18 mouse cellular contexts compared by ENCODE assay signal in genomic region chr5:53463098-53464018, GRCm38 (mm10). TPM values are rescaled to one million over a fixed set of nuclear protein-coding genes. Genes with fewer than 3 reads are reported as not detected.
DNase-seq lines count a peak whose midpoint lies in the region; ATAC-seq and TF ChIP-seq lines count a peak whose summit lies in the region.
"Had no signal": no experiment of that assay in that cellular context is flagged by ENCODE, and none has a peak within 500 bp of the region (broad histone marks: within the 10 kb centered on the region; RNA-seq: fewer than 3 reads in every experiment).

No protein-coding gene starts in this region.

- no peak for TF ChIP-seq CTCF in liver, postnatal 0 days (IDR thresholded peaks at IDR 0.05; ENCODE audit: low read depth)

- 76% methylated on average over 11 of the region's 11 CpGs for WGBS in liver, postnatal 0 days (ENCODE audit: insufficient replicate concordance)
- 78% methylated on average over 11 of the region's 11 CpGs for WGBS in liver, embryonic 11.5 days
- 71% methylated on average over 11 of the region's 11 CpGs for WGBS in intestine, embryonic 14.5 days
- 57% methylated on average over 11 of the region's 11 CpGs for WGBS in lung, embryonic 16.5 days
- 61% methylated on average over 11 of the region's 11 CpGs for WGBS in stomach, embryonic 16.5 days
- WGBS in midbrain, embryonic 11.5 days = 90% methylated on average over 11 of the region's 11 CpGs

- ATAC-seq in liver, postnatal 0 days = peak; percentile 56; the same call in 1 of the 2 replicates
- ATAC-seq in liver, embryonic 11.5 days (replicated peaks; ENCODE audit: low FRiP score) = no peak
- ATAC-seq in intestine, embryonic 14.5 days (replicated peaks; ENCODE audit: low FRiP score, low TSS enrichment, low read depth) = peak; percentile 51; the same call in 1 of the 2 replicates
- ATAC-seq in lung, embryonic 16.5 days (ENCODE audit: low read depth) = peak; percentile 69
- peak; percentile 82 for ATAC-seq in stomach, embryonic 16.5 days (ENCODE audit: insufficient read depth, low FRiP score)
- ATAC-seq in midbrain, embryonic 11.5 days (ENCODE audit: low FRiP score) = no peak
- no peak for ATAC-seq in megakaryocyte, adult 5-6 weeks (ENCODE audit: poor library complexity, severe bottlenecking)
- ATAC-seq: forebrain, embryonic 15.5 days; liver, embryonic 12.5 days had no signal

- no peaks in the 10 kb centered on the region for H3K36me3 ChIP-seq in liver, postnatal 0 days (replicated peaks; ENCODE audit: insufficient read depth, low read length)
- no peaks in the 10 kb centered on the region for H3K36me3 ChIP-seq in liver, embryonic 11.5 days (ENCODE audit: control insufficient read depth, insufficient read depth, low read length)
- H3K36me3 ChIP-seq in intestine, embryonic 14.5 days (ENCODE audit: control insufficient read depth, insufficient read depth, low read length) = no peaks in the 10 kb centered on the region
- H3K36me3 ChIP-seq in lung, embryonic 16.5 days (ENCODE audit: control insufficient read depth, insufficient read depth, low read length) = no peaks in the 10 kb centered on the region
- H3K36me3 ChIP-seq in stomach, embryonic 16.5 days (ENCODE audit: control insufficient read depth, insufficient read depth, low read length) = no peaks in the 10 kb centered on the region
- no peaks in the 10 kb centered on the region for H3K36me3 ChIP-seq in midbrain, embryonic 11.5 days (ENCODE audit: control insufficient read depth, insufficient read depth, low read length)
- H3K36me3 ChIP-seq: forebrain, embryonic 15.5 days; hindbrain, embryonic 13.5 days; liver, embryonic 12.5 days; neural tube, embryonic 15.5 days had no signal

- H3K27ac ChIP-seq in liver, postnatal 0 days (ENCODE audit: low read depth) = no peak overlapping the region
- H3K27ac ChIP-seq in liver, embryonic 11.5 days (ENCODE audit: low read depth, low read length) = no peak overlapping the region
- 0 out of 2 replicates have a peak overlapping the region, but pooled peaks have one; percentile 35 for H3K27ac ChIP-seq in intestine, embryonic 14.5 days (ENCODE audit: low read depth)
- peak overlapping the region; percentile 87 for H3K27ac ChIP-seq in lung, embryonic 16.5 days (ENCODE audit: low read length)
- peak overlapping the region; percentile 43 for H3K27ac ChIP-seq in stomach, embryonic 16.5 days (ENCODE audit: low read length)
- no peak overlapping the region for H3K27ac ChIP-seq in midbrain, embryonic 11.5 days (ENCODE audit: low read depth, low read length)
- H3K27ac ChIP-seq: forebrain, embryonic 15.5 days; hindbrain, embryonic 13.5 days; liver, embryonic 12.5 days; neural tube, embryonic 15.5 days had no signal

- H3K9me3 ChIP-seq in liver, postnatal 0 days (ENCODE audit: low read length) = no peaks in the 10 kb centered on the region
- H3K9me3 ChIP-seq in liver, embryonic 11.5 days (ENCODE audit: control insufficient read depth, low read length) = no peaks in the 10 kb centered on the region
- no peaks in the 10 kb centered on the region for H3K9me3 ChIP-seq in intestine, embryonic 14.5 days (ENCODE audit: control insufficient read depth, low read length)
- H3K9me3 ChIP-seq in lung, embryonic 16.5 days (ENCODE audit: control insufficient read depth, low read length) = no peaks in the 10 kb centered on the region
- H3K9me3 ChIP-seq in stomach, embryonic 16.5 days (replicated peaks; ENCODE audit: control insufficient read depth, low read length) = no peaks in the 10 kb centered on the region
- no peaks in the 10 kb centered on the region for H3K9me3 ChIP-seq in midbrain, embryonic 11.5 days (ENCODE audit: control insufficient read depth, low read length)
- H3K9me3 ChIP-seq: forebrain, embryonic 15.5 days; hindbrain, embryonic 13.5 days; liver, embryonic 12.5 days; megakaryocyte, embryonic 14.5 days; neural tube, embryonic 15.5 days had no signal

- no peak for TF ChIP-seq EP300 in liver, postnatal 0 days (IDR thresholded peaks at IDR 0.05; ENCODE audit: low read depth)

- H3K4me2 ChIP-seq in liver, postnatal 0 days (ENCODE audit: low read depth, low read length) = no peak overlapping the region
- H3K4me2 ChIP-seq in liver, embryonic 11.5 days = no peak overlapping the region
- no peak overlapping the region for H3K4me2 ChIP-seq in intestine, embryonic 14.5 days (ENCODE audit: low read length)
- H3K4me2 ChIP-seq in lung, embryonic 16.5 days (ENCODE audit: low read depth, low read length) = no peak overlapping the region
- peak overlapping the region; percentile 8; the same call in 1 of the 2 replicates for H3K4me2 ChIP-seq in stomach, embryonic 16.5 days (ENCODE audit: low read depth, low read length)
- no peak overlapping the region for H3K4me2 ChIP-seq in midbrain, embryonic 11.5 days
- H3K4me2 ChIP-seq: forebrain, embryonic 15.5 days; hindbrain, embryonic 13.5 days; liver, embryonic 12.5 days; neural tube, embryonic 15.5 days had no signal

- H3K9ac ChIP-seq in liver, postnatal 0 days (replicated peaks) = no peak overlapping the region
- no peak overlapping the region for H3K9ac ChIP-seq in liver, embryonic 11.5 days (ENCODE audit: low read depth, low read length)
- H3K9ac ChIP-seq in intestine, embryonic 14.5 days (ENCODE audit: low read length) = no peak overlapping the region
- H3K9ac ChIP-seq in lung, embryonic 16.5 days (ENCODE audit: low read length) = no peak overlapping the region
- no peak overlapping the region for H3K9ac ChIP-seq in stomach, embryonic 16.5 days (ENCODE audit: low read length)
- H3K9ac ChIP-seq in midbrain, embryonic 11.5 days (ENCODE audit: low read length) = no peak overlapping the region
- H3K9ac ChIP-seq: forebrain, embryonic 15.5 days; hindbrain, embryonic 13.5 days; liver, embryonic 12.5 days; neural tube, embryonic 15.5 days had no signal

- H3K4me1 ChIP-seq in liver, postnatal 0 days (ENCODE audit: insufficient read depth) = no peaks in the 10 kb centered on the region
- H3K4me1 ChIP-seq in liver, embryonic 11.5 days (replicated peaks; ENCODE audit: control insufficient read depth, insufficient read depth, low read length) = no peaks in the 10 kb centered on the region
- H3K4me1 ChIP-seq in intestine, embryonic 14.5 days (replicated peaks; ENCODE audit: control insufficient read depth, insufficient read depth, low read length) = no peaks in the 10 kb centered on the region
- H3K4me1 ChIP-seq in lung, embryonic 16.5 days (replicated peaks; ENCODE audit: control insufficient read depth, insufficient read depth, low read length) = peaks cover 21% of the 10 kb centered on the region
- H3K4me1 ChIP-seq in stomach, embryonic 16.5 days (ENCODE audit: control insufficient read depth, insufficient read depth, low read length) = 0 out of 2 replicates have a peak, but pooled peaks cover 7% of the 10 kb centered on the region
- no peaks in the 10 kb centered on the region for H3K4me1 ChIP-seq in midbrain, embryonic 11.5 days (ENCODE audit: control insufficient read depth, insufficient read depth, low read length)
- H3K4me1 ChIP-seq: forebrain, embryonic 15.5 days; hindbrain, embryonic 13.5 days; liver, embryonic 12.5 days; neural tube, embryonic 15.5 days had no signal

- no peak overlapping the region for H3K4me3 ChIP-seq in liver, postnatal 0 days (ENCODE audit: low read depth, low read length)
- H3K4me3 ChIP-seq in liver, embryonic 11.5 days (ENCODE audit: low read depth, low read length) = no peak overlapping the region
- no peak overlapping the region for H3K4me3 ChIP-seq in intestine, embryonic 14.5 days (ENCODE audit: low read depth, low read length)
- no peak overlapping the region for H3K4me3 ChIP-seq in lung, embryonic 16.5 days (ENCODE audit: low read length)
- H3K4me3 ChIP-seq in stomach, embryonic 16.5 days (replicated peaks; ENCODE audit: low read length) = no peak overlapping the region
- no peak overlapping the region for H3K4me3 ChIP-seq in midbrain, embryonic 11.5 days (ENCODE audit: low read depth, low read length)
- H3K4me3 ChIP-seq: forebrain, embryonic 15.5 days; hindbrain, embryonic 13.5 days; liver, embryonic 12.5 days; megakaryocyte, embryonic 14.5 days; neural tube, embryonic 15.5 days had no signal

- no peaks in the 10 kb centered on the region for H3K27me3 ChIP-seq in liver, postnatal 0 days (ENCODE audit: insufficient read depth, low read length)
- no peaks in the 10 kb centered on the region for H3K27me3 ChIP-seq in liver, embryonic 11.5 days (replicated peaks; ENCODE audit: control insufficient read depth, insufficient read depth, low read length)
- no peaks in the 10 kb centered on the region for H3K27me3 ChIP-seq in intestine, embryonic 14.5 days (replicated peaks; ENCODE audit: control insufficient read depth, insufficient read depth, low read length)
- H3K27me3 ChIP-seq in lung, embryonic 16.5 days (ENCODE audit: control insufficient read depth, insufficient read depth, low read depth, low read length) = no peaks in the 10 kb centered on the region
- no peaks in the 10 kb centered on the region for H3K27me3 ChIP-seq in stomach, embryonic 16.5 days (ENCODE audit: control insufficient read depth, insufficient read depth, low read length)
- H3K27me3 ChIP-seq in midbrain, embryonic 11.5 days (ENCODE audit: control insufficient read depth, insufficient read depth, low read length) = no peaks in the 10 kb centered on the region
- H3K27me3 ChIP-seq: forebrain, embryonic 15.5 days; hindbrain, embryonic 13.5 days; megakaryocyte, embryonic 14.5 days; neural tube, embryonic 15.5 days had no signal

- DNase-seq in liver, postnatal 0 days = no peak
- DNase-seq in liver, embryonic 11.5 days (ENCODE audit: low spot score) = no peak
- no peak for DNase-seq in intestine, embryonic 14.5 days (ENCODE audit: low spot score)
- no peak for DNase-seq in midbrain, embryonic 11.5 days (ENCODE audit: low spot score, missing footprints)
- DNase-seq: cerebellum, adult 9-11 months; embryo, embryonic 11 days; heart, postnatal 10 days; kidney, postnatal 25 days; right cerebral cortex, adult 18-20 months; thymus, postnatal 4 days had no signal

RNA-seq across cellular contexts. Expression of gene Rbpj, which starts 2.6 kb away (rescaled TPM):
- polyA plus RNA-seq in liver, postnatal 0 days (2015; fragmentation: Nextera tagmentation; extraction: Ambion mirVana) = 6.1 and 6.4 TPM in 2 replicates
- 21.6 and 27.0 TPM in 2 replicates for polyA plus RNA-seq in liver, embryonic 11.5 days (2014; fragmentation: Nextera tagmentation; extraction: Ambion mirVana)
- 39.3 and 49.1 TPM in 2 replicates for polyA plus RNA-seq in intestine, embryonic 14.5 days (2014; fragmentation: Nextera tagmentation; extraction: Ambion mirVana)
- 38.1 and 42.4 TPM in 2 replicates for polyA plus RNA-seq in lung, embryonic 16.5 days (2015; fragmentation: Nextera tagmentation; extraction: Ambion mirVana)
- 29.4 and 30.0 TPM in 2 replicates for polyA plus RNA-seq in stomach, embryonic 16.5 days (2015; fragmentation: Nextera tagmentation; extraction: Ambion mirVana)
- polyA plus RNA-seq in midbrain, embryonic 11.5 days (2014; fragmentation: Nextera tagmentation; extraction: Ambion mirVana) = 63.0 and 69.1 TPM in 2 replicates
- 92.4 and 93.2 TPM in 2 replicates for total RNA-seq in megakaryocyte, adult 5-6 weeks (2015)
- total RNA-seq in megakaryocyte, adult 5-6 weeks (2017) = 50.8 and 64.1 TPM in 2 replicates

Comparison
In these comparisons a context has a peak if more than half of its experiments do, and no peak if none do; other contexts are left out.
1. ATAC-seq: peak in liver, postnatal 0 days (single experiment), intestine, embryonic 14.5 days (single experiment), lung, embryonic 16.5 days (single experiment) and stomach, embryonic 16.5 days (single experiment); none in liver, embryonic 11.5 days (single experiment), midbrain, embryonic 11.5 days (single experiment) and megakaryocyte, adult 5-6 weeks (single experiment).
2. H3K27ac ChIP-seq: peak in intestine, embryonic 14.5 days (single experiment), lung, embryonic 16.5 days (single experiment) and stomach, embryonic 16.5 days (single experiment); none in liver, postnatal 0 days (single experiment), liver, embryonic 11.5 days (single experiment) and midbrain, embryonic 11.5 days (single experiment).